Mouse (Mus musculus) ES-E14 (cell line): ENCODE results near the gene Dapl1.

Experiments used
- CHD2 ChIP-seq: IDR thresholded peaks from 2 replicates; pipeline ENCODE4 v1.6.1; 2014; ENCODE audit warnings: mild to moderate bottlenecking, low read depth, low read length, inconsistent platforms
- HCFC1 ChIP-seq: IDR thresholded peaks from 2 replicates; pipeline ENCODE4 v1.6.1; 2012; ENCODE audit warnings: low read length, inconsistent platforms, borderline replicate concordance; ENCODE audit not compliant: insufficient read depth
- MAFK ChIP-seq: IDR thresholded peaks from 2 replicates; pipeline ENCODE4 v1.6.1; 2014; ENCODE audit warnings: mild to moderate bottlenecking, low read depth, low read length, inconsistent platforms; ENCODE audit not compliant: insufficient read depth
- ZC3H11A ChIP-seq: IDR thresholded peaks from 2 replicates; pipeline ENCODE4 v1.6.1; 2012; ENCODE audit warnings: low read depth, mild to moderate bottlenecking, inconsistent platforms, low read length, borderline replicate concordance
- ZNF384 ChIP-seq: IDR thresholded peaks from 2 replicates; pipeline ENCODE4 v1.6.1; 2012; ENCODE audit warnings: low read depth, low read length, inconsistent platforms

DNA sequence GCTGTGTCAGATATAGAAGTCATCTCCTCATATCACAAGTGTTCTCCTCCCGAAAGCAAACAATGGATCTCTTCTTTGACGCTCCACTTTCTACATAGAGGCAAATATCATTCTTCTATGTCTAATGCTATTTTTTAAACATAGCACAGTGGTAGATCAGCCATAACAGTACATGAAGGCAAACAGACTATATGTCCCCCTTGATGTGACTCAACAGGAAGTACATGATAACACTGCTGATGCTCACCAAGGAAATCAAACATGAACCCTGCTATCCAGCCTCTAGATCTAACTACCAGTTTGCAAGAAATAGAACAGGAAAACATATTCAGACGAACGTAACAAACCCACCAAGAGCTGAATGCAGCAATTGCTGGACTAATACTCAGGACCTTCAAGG, 10.1 kb upstream of the Dapl1 start:
- TF ChIP-seq MAFK (no peak), ZNF384 (no peak), ZC3H11A (no peak), CHD2 (no peak), HCFC1 (no peak)
